Mouse (Mus musculus): ENCODE results near the gene Ldha. TPM values are rescaled to one million over a fixed set of nuclear protein-coding genes. Genes with fewer than 3 reads are reported as not detected.
"Not testable (repeated sequence)": the region's sequence is repeated elsewhere in the genome, so short reads cannot be mapped to it uniquely, and the experiment has no call there.

The Ldha gene
- polyA plus RNA-seq, 1 experiment from 2014 or later = 950 TPM

GRCm38 (mm10) chr7:46881941-46882340, 40.7 kb downstream of the Ldha start:
- not testable (repeated sequence) for H3K4me2 ChIP-seq (ENCODE audit: low read length); H3K27ac ChIP-seq (ENCODE audit: low read depth, low read length); H3K4me3 ChIP-seq (ENCODE audit: low read length); H3K9me3 ChIP-seq (ENCODE audit: control insufficient read depth, low read length); H3K36me3 ChIP-seq (ENCODE audit: control insufficient read depth, insufficient read depth, low read length); H3K4me1 ChIP-seq (ENCODE audit: control insufficient read depth, insufficient read depth, low read depth, low read length); H3K9ac ChIP-seq (ENCODE audit: low read depth, low read length); ATAC-seq; H3K27me3 ChIP-seq (replicated peaks; ENCODE audit: control insufficient read depth, insufficient read depth, low read length)
- 79% methylated on average over 6 of the region's 8 CpGs for WGBS

DNA sequence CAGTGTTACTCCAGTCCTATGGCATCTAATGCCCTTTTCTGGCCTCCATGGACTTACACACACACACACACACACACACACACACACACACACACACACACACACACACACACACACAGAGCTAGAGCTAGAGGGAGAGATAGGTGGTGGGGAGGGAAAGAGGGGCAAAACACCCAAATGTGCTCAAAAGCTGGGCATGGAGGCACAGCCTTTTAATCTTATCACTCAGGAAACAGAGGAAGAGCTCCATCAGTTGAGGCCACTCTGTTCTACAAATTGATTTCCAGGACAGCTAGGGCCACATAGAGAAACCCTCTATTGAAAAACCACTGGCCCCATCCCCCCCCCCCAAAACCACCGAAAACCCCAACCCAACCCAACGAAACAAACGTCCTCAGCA, 42.0 kb downstream of the Ldha start:
- no peaks in the 10 kb centered on the region for H3K9me3 ChIP-seq (ENCODE audit: control insufficient read depth, low read length)
- H3K27me3 ChIP-seq (replicated peaks; ENCODE audit: control insufficient read depth, insufficient read depth, low read length) = no peaks in the 10 kb centered on the region
- H3K36me3 ChIP-seq (ENCODE audit: control insufficient read depth, insufficient read depth, low read length) = peaks cover 4% of the 10 kb centered on the region
- H3K9ac ChIP-seq (ENCODE audit: low read depth, low read length) = no peak overlapping the region
- no peaks in the 10 kb centered on the region for H3K4me1 ChIP-seq (ENCODE audit: control insufficient read depth, insufficient read depth, low read depth, low read length)
- H3K27ac ChIP-seq (ENCODE audit: low read depth, low read length) = no peak overlapping the region
- no peak overlapping the region for H3K4me2 ChIP-seq (ENCODE audit: low read length)
- WGBS = 93% methylated on average over 3 of the region's 3 CpGs
- ATAC-seq = no peak
- no peak overlapping the region for H3K4me3 ChIP-seq (ENCODE audit: low read length)

DNA sequence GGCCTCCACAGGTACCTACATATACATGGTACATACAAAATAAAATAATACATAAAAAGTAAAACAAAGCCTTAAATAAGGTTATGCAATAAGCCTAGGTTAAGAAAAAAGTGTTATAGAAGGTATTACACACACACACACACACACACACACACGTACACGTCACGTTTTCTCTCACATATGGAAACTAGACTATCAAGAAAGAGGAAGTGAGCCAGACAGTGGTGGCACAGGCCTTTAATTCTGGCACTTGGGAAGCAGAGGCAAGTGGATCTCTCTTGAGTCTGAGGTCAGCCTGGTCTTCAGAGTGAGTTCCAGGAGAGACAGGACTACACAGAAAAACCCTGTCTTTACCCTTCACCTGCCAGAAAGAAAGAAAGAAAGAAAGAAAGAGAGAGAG, 54.2 kb downstream of the Ldha start:
- no peak overlapping the region for H3K4me3 ChIP-seq (ENCODE audit: low read length)
- no peak for ATAC-seq
- H3K9ac ChIP-seq (ENCODE audit: low read depth, low read length) = no peak overlapping the region
- H3K27me3 ChIP-seq (replicated peaks; ENCODE audit: control insufficient read depth, insufficient read depth, low read length) = no peaks in the 10 kb centered on the region
- H3K4me1 ChIP-seq (ENCODE audit: control insufficient read depth, insufficient read depth, low read depth, low read length) = no peaks in the 10 kb centered on the region
- H3K27ac ChIP-seq (ENCODE audit: low read depth, low read length) = no peak overlapping the region
- H3K4me2 ChIP-seq (ENCODE audit: low read length) = no peak overlapping the region
- 95% methylated on average over 3 of the region's 3 CpGs for WGBS
- H3K36me3 ChIP-seq (ENCODE audit: control insufficient read depth, insufficient read depth, low read length) = peaks cover 31% of the 10 kb centered on the region
- H3K9me3 ChIP-seq (ENCODE audit: control insufficient read depth, low read length) = no peaks in the 10 kb centered on the region

DNA sequence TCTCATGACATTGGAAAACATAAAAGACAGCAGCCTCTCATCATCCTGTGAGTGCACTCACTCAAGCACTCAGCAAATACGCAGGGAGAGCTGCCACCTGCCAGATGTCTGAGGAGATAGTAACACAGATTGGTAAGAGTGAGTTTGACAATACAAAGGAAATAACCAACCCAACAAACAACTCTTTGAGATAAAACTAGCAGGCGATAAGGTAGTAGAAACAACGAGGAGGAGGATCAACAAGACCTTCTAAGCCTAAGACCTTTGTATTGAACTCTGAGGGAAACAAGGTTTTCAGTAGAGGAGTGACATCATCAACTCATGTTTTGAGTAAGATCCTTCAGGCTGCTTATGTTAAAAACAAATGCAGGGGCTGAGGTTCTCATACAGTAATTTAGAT, 58.1 kb downstream of the Ldha start:
- no peaks in the 10 kb centered on the region for H3K27me3 ChIP-seq (replicated peaks; ENCODE audit: control insufficient read depth, insufficient read depth, low read length)
- H3K4me3 ChIP-seq (ENCODE audit: low read length) = no peak overlapping the region
- H3K4me2 ChIP-seq (ENCODE audit: low read length) = no peak overlapping the region
- no peak overlapping the region for H3K27ac ChIP-seq (ENCODE audit: low read depth, low read length)
- H3K36me3 ChIP-seq (ENCODE audit: control insufficient read depth, insufficient read depth, low read length) = peaks cover 35% of the 10 kb centered on the region
- no peak for ATAC-seq
- H3K9me3 ChIP-seq (ENCODE audit: control insufficient read depth, low read length) = no peaks in the 10 kb centered on the region
- WGBS = 96% methylated on average over 3 of the region's 3 CpGs
- no peaks in the 10 kb centered on the region for H3K4me1 ChIP-seq (ENCODE audit: control insufficient read depth, insufficient read depth, low read depth, low read length)
- H3K9ac ChIP-seq (ENCODE audit: low read depth, low read length) = no peak overlapping the region

Other genes with a start within 250 kb of the Ldha start
- 42.2 and 50.6 TPM in 2 replicates for gene Sergef, start 201.7 kb upstream of the Ldha start, polyA plus RNA-seq (2015; fragmentation: Nextera tagmentation; extraction: Ambion mirVana)
- gene Tph1, start 168.9 kb upstream of the Ldha start, polyA plus RNA-seq (2015; fragmentation: Nextera tagmentation; extraction: Ambion mirVana) = 0.61 and 1.2 TPM in 2 replicates
- gene Saal1, start 130.8 kb upstream of the Ldha start, polyA plus RNA-seq (2015; fragmentation: Nextera tagmentation; extraction: Ambion mirVana) = 14.1 and 16.2 TPM in 2 replicates
- 0.19 and 0.20 TPM in 2 replicates for gene Saa3, start 125.8 kb upstream of the Ldha start, polyA plus RNA-seq (2015; fragmentation: Nextera tagmentation; extraction: Ambion mirVana)
- not detected in 2 replicates for gene Saa4, start 108.9 kb upstream of the Ldha start, polyA plus RNA-seq (2015; fragmentation: Nextera tagmentation; extraction: Ambion mirVana)
- gene Saa1, start 98.5 kb upstream of the Ldha start, polyA plus RNA-seq (2015; fragmentation: Nextera tagmentation; extraction: Ambion mirVana) = 0.27 and 0.56 TPM in 2 replicates
- gene Saa2, start 89.7 kb upstream of the Ldha start, polyA plus RNA-seq (2015; fragmentation: Nextera tagmentation; extraction: Ambion mirVana) = 0.57 and 0.58 TPM in 2 replicates
- 9.7 and 12.6 TPM in 2 replicates for gene Hps5, start 45.4 kb upstream of the Ldha start, polyA plus RNA-seq (2015; fragmentation: Nextera tagmentation; extraction: Ambion mirVana)
- 41.0 and 41.2 TPM in 2 replicates for gene Gtf2h1, start 45.4 kb upstream of the Ldha start, polyA plus RNA-seq (2015; fragmentation: Nextera tagmentation; extraction: Ambion mirVana)
- gene Ldhc, start 19.7 kb downstream of the Ldha start, polyA plus RNA-seq (2015; fragmentation: Nextera tagmentation; extraction: Ambion mirVana) = 0.25 and 0.55 TPM in 2 replicates
- 311 and 323 TPM in 2 replicates for gene Tsg101, start 78.5 kb downstream of the Ldha start, polyA plus RNA-seq (2015; fragmentation: Nextera tagmentation; extraction: Ambion mirVana)
- 4.7 and 5.0 TPM in 2 replicates for gene Uevld, start 117.1 kb downstream of the Ldha start, polyA plus RNA-seq (2015; fragmentation: Nextera tagmentation; extraction: Ambion mirVana)
- not detected in 2 replicates for gene Gm9999, start 142.1 kb downstream of the Ldha start, polyA plus RNA-seq (2015; fragmentation: Nextera tagmentation; extraction: Ambion mirVana)
- 7.4 and 8.0 TPM in 2 replicates for gene Spty2d1, start 166.9 kb downstream of the Ldha start, polyA plus RNA-seq (2015; fragmentation: Nextera tagmentation; extraction: Ambion mirVana)
- 25.9 and 27.3 TPM in 2 replicates for gene Tmem86a, start 209.1 kb downstream of the Ldha start, polyA plus RNA-seq (2015; fragmentation: Nextera tagmentation; extraction: Ambion mirVana)

Data from hindbrain, embryonic 16.5 days (tissue).